Mouse (Mus musculus) spleen, adult 10 weeks (tissue): ENCODE results near the gene Brwd1. TPM values are rescaled to one million over a fixed set of nuclear protein-coding genes. Genes with fewer than 3 reads are reported as not detected.

Experiments used
- polyA plus RNA-seq: library from polyadenylated mRNA; stranded (reverse); fragments of 350-450 nt; fragmentation: Illumina TruSeq; extraction: RNeasy Lipid Tissue Mini Kit (QIAGEN cat#74804); gene quantifications from one replicate; pipeline ENCODE4 v1.2.3, GENCODE M21; 2015; ENCODE audit warnings: low replicate concordance; ENCODE audit not compliant: insufficient read depth

Gene Brwd1
- 234 TPM for polyA plus RNA-seq

GRCm38 (mm10) chr16:96082301-96083178, at the start of gene Brwd1:
Gene Brwd1, minus strand, starts transcription at chr16:96082526.

GRCm38 (mm10) chr16:96127657-96128344, 45.5 kb upstream of the Brwd1 start, which contains the start of gene Hmgn1:
Gene Hmgn1, minus strand, starts transcription at chr16:96127729.

DNA sequence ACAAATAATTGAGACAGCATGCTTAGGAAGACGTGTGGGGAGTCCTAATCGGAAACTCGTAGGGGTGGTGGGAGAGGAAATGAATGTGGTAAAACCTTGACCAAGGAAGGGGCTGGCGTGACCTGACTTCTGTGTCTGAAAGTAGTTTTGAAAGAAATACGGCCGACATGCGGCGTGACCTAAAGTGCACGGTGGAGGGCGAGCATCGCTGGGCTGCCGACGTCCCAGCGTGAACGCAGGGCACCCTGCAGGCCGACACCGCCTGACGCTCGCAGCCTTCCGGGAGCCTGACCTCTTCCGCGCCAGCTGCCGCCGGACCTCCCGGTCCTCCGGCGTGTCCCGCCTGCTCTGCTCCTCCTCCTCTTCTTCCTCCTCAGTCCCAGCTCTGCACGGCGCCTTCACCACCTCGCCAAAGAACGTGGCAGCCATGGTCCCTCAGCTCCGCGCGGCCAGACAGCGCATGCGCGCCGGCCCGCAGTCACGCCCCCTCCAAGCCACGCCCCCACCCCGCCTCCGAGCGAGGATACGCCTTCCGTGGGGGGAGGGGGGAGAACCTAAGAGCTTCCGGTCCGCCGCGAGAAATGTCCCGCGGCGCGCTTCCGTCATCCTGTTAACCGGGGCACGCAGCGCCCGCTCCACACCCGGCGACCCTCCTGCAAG, 91.7 kb downstream of the Brwd1 start, which contains the start of gene Psmg1:
Gene Psmg1, minus strand, starts transcription at position 499 of the 660 bp plus-strand sequence.

Other genes starting within 250 kb of the Brwd1 start
- 31.3 TPM for gene Psmg1, start 91.6 kb downstream of the Brwd1 start, polyA plus RNA-seq
- gene Hmgn1, start 45.2 kb upstream of the Brwd1 start, polyA plus RNA-seq: 204 TPM
- gene Wrb, start 62.9 kb upstream of the Brwd1 start, polyA plus RNA-seq: 11.1 TPM
- 0.25 TPM for gene Lca5l, start 109.7 kb upstream of the Brwd1 start, polyA plus RNA-seq
- gene Sh3bgr, start 117.9 kb upstream of the Brwd1 start, polyA plus RNA-seq: 4.9 TPM
- 0.68 TPM for gene B3galt5, start 153.3 kb upstream of the Brwd1 start, polyA plus RNA-seq